Mouse (Mus musculus) liver, adult 2 months (tissue): ENCODE data around the gene Tdo2.

Source experiments
- CTCF ChIP-seq: fragments of 200-500 bp; IDR thresholded peaks from 2 replicates; pipeline ENCODE4 v1.5.1; 2011; ENCODE audit warnings: low read depth, low read length, control low read depth
- POLR2A ChIP-seq: fragments of 200-500 bp; IDR thresholded peaks from 2 replicates; pipeline ENCODE4 v1.6.1; 2011; ENCODE audit warnings: low read length, control low read depth; ENCODE audit not compliant: insufficient read depth; ENCODE audit errors: extremely low read depth

DNA sequence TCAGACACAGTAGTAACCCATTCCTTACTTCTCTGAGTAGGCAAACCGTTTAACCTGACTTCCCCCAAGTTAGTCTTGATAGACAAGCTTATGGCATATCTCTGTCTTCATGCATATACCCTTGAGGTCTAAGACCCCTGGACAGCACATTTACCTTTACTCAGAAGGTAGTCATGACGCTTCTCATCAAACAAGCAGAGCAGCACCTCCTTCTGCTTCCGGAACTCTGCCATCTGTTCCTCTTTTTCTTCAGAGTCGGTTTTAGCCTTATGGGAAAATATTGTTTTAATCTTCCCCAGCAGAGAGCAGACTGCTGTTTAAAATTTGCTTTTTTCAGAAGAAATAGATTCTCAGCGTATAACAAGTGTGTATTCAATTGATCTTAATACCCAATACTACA, 12.2 kb downstream of the Tdo2 start:
- no peak for TF ChIP-seq CTCF
- TF ChIP-seq POLR2A: no peak
